Mouse (Mus musculus): ENCODE measurements around the gene Hdhd5.

The Hdhd5 gene

DNA sequence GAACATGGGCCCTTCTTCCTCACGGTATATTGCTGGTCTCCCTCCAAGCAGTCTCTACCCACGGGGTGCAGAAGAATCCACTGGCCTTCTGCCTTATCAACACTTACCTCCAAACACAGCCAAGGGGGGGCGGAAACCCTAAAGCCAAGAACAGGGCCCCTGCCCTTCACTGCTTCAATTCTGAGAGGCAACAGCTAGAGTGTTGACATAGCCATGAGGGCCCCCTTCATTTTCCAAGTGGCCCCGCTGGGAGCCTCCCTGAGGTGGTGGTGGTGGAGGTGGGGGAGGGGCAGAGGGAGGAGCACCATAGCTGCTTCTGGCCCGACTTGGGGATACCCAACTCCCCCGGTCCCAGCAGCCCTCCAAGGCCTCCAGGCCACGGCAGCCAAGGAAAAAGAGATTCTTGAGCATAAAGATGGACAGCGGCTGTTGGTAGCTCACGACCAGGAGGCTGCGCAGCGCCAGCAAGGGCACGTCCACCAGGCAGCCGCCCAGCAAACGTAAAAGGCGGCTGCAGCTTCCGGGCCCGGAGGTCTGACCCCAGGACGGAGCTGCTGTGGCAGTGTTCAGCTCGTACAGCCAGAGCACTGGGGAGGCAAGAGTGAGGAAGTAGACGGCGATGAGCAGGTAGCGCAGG, 39.1 kb downstream of the Hdhd5 start:
- in situ Hi-C loops (cut with MboI; ENCODE audit: low pct_unique_long_range_greater_than_20kb in 1 of 2, low sequenced_read_pairs in 2 of 2, unreplicated experiment in 1 of 2), result no loop called here

DNA sequence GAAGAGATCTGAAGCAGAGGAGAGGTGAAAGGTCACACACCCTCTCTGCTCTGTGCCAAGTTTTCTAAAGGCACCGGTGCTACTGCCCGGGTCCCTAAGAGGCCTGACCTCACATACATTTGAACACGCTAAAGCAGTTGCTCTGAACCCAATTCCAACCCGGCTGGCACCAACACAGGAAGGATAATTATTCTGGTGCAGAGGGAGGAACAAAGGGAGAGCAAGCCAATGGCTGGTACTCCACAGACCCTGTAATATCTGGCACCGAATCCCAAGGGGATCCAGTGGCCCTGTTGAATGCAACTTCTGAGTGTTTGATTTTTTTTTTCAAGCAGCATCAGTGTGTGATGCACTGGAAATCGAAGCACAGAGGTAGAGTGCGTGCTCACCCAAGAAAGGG, 40.1 kb downstream of the Hdhd5 start:
- in situ Hi-C loops (cut with MboI; ENCODE audit: low pct_unique_long_range_greater_than_20kb in 1 of 2, low sequenced_read_pairs in 2 of 2, unreplicated experiment in 1 of 2), result no loop called here

DNA sequence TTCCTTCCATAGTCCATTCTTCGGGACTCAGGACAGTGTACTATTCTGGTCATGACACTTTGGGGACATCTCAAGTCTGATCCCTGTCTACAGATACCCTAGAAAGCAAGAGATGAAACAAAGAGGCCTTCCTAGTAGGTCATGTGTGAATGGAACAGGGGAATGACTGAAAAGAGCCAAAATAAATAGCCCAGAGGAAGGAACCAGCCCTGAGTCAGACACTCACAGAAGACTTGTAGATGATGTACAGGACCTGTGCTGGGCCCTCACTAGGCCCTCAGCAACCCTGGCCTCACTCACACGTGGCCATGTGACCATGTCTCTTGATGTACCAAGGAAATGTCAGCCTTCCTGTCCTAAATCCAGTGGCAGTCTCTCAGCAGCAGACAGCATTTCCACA, 41.7 kb downstream of the Hdhd5 start:
- in situ Hi-C loops (cut with MboI; ENCODE audit: low pct_unique_long_range_greater_than_20kb in 1 of 2, low sequenced_read_pairs in 2 of 2, unreplicated experiment in 1 of 2), result no loop called here

DNA sequence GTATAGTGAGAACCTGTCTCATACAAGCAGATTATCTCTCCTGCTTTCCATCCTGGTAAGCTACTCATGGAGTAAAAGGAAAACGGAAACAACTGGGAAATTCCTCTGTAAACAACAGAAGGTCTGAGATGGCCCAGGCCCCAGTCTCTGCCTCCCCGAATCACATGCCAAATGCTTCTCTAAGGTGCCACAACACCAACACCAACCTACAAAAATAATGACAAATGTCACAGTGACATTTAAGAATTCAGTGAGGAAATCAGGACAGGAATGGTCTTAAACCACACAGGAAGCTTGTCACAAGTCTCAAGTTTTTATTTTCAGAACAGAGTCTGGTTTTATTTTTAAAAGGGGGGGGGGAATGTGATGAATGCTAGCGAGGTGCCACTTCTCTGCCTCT, 42.5 kb downstream of the Hdhd5 start:
- in situ Hi-C loops (cut with MboI; ENCODE audit: low pct_unique_long_range_greater_than_20kb in 1 of 2, low sequenced_read_pairs in 2 of 2, unreplicated experiment in 1 of 2), result no loop called here

DNA sequence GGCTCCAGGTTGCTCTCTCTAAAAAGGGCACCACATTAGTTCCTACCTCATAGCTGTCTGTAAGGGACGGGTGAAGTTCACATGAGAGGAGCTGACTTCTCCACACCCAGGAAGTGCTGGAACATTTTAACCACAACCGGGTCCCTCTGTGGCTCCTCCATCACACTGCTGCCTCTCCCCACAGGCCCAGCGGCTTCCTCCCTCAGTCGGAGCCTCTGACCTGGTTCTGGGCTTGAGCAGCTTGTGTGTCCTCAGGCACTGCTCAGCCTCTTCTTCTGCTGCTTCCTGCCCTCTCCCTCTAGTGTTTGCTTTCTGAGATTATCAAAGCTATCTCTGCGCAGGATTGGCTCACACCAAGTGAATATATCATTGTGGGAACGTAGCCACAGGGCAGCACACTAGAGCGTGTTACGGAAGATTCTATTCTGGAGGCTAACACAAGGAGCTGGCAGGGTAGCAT, 45.0 kb downstream of the Hdhd5 start:
- in situ Hi-C loops (cut with MboI; ENCODE audit: low pct_unique_long_range_greater_than_20kb in 1 of 2, low sequenced_read_pairs in 2 of 2, unreplicated experiment in 1 of 2), result no loop called here

DNA sequence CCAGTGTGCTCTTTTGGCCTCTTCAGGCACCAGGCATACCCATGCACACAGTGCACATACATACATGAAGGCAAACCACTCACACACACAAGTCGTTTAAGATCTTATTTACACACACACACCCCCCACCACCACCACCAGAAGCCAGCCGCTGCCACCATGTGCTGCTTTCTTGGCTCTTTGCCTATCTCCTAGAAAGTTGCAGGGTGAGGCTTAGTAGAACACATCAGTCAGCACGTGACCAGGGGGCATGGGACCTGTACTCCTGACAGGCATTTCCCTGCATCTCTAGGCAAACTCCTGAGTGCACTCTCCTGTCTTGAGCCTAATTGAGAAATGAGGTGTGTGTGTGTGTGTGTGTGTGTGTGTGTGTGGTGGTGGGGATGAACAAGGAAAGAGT, 46.1 kb downstream of the Hdhd5 start:
- in situ Hi-C loops (cut with MboI; ENCODE audit: low pct_unique_long_range_greater_than_20kb in 1 of 2, low sequenced_read_pairs in 2 of 2, unreplicated experiment in 1 of 2), result no loop called here

DNA sequence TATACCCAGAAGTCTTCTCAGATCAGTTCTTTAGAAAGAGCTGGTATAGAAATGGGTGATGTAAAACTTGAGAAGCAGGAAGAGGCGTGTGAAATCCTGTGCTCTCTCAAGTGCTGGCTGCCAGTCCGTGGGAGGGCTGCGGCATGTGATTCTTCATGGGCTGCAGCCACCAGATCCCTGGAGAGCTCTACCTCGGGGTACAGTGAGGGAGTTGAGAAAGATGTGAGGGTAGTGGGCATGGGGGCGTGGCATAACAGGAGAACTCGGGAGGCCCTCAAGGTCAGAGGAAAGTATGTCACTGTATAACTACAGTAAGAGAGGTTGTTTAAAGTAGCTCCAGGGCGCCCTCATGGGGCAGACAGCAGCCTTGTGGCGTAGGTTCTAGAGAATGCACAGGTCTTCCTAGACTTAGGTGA, 47.9 kb downstream of the Hdhd5 start:
- in situ Hi-C loops (cut with MboI; ENCODE audit: low pct_unique_long_range_greater_than_20kb in 1 of 2, low sequenced_read_pairs in 2 of 2, unreplicated experiment in 1 of 2), result no loop called here

DNA sequence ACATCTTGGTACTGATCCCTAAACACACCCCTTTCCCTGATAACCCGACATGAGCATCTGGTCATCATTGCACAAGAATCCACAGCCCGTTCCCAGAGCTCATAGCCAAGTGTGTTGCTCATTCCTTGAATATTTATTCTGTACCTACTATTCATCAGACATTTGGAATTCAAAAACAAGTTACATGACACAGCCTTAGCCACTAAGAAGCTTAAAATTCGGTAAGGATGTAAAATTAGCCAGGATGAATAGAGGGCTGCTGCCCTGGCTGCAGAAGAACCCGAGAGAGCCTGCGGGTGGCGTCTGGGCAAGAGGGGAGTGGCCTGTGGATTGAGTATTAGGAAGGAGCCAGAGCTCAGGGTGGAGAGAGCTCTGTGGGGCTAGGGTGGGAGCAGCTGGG, 48.4 kb downstream of the Hdhd5 start:
- in situ Hi-C loops (cut with MboI; ENCODE audit: low pct_unique_long_range_greater_than_20kb in 1 of 2, low sequenced_read_pairs in 2 of 2, unreplicated experiment in 1 of 2), result no loop called here

DNA sequence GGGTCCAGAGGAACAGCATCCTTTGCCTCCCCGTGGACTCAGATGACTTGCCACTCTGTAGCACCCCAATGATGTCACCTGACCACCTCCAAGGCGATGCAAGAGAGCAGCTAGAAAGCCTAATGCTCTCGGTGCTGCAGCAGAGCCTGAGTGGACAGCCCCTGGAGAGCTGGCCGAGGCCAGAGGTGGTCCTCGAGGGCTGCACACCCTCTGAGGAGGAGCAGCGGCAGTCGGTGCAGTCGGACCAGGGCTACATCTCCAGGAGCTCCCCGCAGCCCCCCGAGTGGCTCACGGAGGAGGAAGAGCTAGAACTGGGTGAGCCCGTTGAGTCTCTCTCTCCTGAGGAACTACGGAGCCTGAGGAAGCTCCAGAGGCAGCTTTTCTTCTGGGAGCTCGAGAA, 49.1 kb downstream of the Hdhd5 start:
- in situ Hi-C loops (cut with MboI; ENCODE audit: low pct_unique_long_range_greater_than_20kb in 1 of 2, low sequenced_read_pairs in 2 of 2, unreplicated experiment in 1 of 2), result no loop called here

DNA sequence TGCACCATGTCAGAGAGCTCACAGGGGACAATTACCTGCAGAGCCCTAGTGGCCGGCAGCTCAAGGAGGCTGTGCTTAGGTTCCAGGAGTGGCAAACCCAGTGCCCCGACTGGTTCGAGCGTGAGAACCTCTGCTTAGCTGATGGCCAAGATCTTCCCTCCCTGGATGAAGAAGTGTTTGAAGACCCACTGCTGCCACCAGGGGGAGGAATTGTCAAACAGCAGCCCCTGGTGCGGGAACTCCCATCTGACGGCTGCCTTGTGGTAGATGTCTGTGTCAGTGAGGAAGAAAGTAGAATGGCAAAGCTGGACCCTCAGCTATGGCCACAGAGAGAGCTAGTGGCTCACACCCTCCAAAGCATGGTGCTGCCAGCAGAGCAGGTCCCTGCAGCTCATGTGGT, 49.6 kb downstream of the Hdhd5 start:
- in situ Hi-C loops (cut with MboI; ENCODE audit: low pct_unique_long_range_greater_than_20kb in 1 of 2, low sequenced_read_pairs in 2 of 2, unreplicated experiment in 1 of 2), result no loop called here

DNA sequence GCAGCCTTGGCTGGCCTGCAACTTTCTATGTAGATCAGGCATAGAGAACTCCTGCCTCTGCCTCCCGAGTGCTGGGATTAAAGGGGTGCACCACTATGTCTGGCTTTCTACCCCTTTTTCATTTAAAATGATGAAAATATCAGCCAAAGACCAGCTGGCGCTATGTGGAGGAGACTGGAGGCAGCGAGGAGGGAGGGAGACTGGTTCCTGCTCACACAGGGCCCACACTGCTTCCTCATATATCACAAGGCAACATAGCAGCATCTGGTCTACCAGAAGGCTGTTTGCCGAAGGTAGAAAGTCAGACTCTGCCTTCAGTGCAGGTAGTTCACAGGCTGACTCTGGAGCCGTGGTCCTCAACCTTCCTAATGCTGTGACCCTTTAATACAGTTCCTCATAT, 50.8 kb downstream of the Hdhd5 start:
- in situ Hi-C loops (cut with MboI; ENCODE audit: low pct_unique_long_range_greater_than_20kb in 1 of 2, low sequenced_read_pairs in 2 of 2, unreplicated experiment in 1 of 2), result no loop called here

DNA sequence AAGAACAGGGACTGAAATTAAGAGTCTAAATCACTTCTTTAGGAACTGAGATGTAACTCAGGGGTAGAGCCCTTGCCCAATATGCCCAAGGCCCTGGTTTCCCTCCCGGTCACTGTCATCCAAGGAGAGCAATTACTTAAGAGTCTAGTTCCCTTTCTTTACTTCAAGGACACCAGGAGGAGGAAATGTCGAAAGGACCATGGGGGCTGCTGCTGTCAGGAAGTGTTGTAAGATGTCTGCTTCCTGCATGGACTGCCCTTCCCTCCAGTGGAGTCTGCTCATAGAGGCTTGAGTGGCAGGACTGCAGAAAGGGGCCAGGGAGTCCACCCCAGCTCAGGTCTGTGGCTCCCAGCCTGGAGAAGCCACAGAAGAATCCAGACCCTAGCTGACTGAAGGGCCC, 51.8 kb downstream of the Hdhd5 start:
- in situ Hi-C loops (cut with MboI; ENCODE audit: low pct_unique_long_range_greater_than_20kb in 1 of 2, low sequenced_read_pairs in 2 of 2, unreplicated experiment in 1 of 2), result no loop called here

DNA sequence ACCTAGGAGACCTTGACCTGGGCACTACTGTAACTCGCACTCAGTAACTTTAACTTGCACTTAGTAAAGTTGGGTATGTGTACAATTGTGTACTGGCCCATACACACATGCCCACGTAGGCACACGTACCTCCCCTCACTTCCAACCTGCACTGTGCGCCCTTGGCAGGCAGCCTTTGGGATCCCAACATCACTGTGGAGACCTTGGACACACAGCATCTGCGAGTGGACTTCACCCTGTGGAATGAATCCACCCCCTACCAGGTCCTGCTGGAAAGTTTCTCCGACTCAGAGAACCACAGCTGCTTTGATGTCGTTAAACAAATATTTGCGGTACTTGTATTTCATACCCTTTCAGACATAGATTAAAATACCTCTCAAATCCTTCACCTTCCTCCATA, 55.8 kb downstream of the Hdhd5 start:
- in situ Hi-C loops (cut with MboI; ENCODE audit: low pct_unique_long_range_greater_than_20kb in 1 of 2, low sequenced_read_pairs in 2 of 2, unreplicated experiment in 1 of 2), result no loop called here

DNA sequence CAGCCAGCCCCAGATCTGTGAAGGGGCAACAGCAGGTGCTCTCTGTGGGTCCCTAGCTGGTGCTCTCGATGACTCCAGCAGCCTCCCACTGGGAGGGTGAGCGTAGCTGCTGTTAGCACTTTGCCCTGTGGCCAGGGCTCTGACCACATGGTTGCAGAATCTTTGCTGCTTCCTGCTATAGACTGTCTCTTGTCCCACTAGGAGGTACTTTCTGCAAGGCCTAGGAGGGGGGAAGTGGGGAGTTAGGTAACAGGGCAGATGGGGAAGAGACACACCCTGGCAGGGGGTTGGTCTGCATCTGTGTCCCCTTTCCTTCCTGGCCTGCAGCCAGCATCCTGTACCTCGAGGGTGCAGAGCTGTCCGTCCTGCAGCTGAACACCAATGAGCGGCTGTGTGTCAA, 57.7 kb downstream of the Hdhd5 start:
- in situ Hi-C loops (cut with MboI; ENCODE audit: low pct_unique_long_range_greater_than_20kb in 1 of 2, low sequenced_read_pairs in 2 of 2, unreplicated experiment in 1 of 2), result no loop called here

DNA sequence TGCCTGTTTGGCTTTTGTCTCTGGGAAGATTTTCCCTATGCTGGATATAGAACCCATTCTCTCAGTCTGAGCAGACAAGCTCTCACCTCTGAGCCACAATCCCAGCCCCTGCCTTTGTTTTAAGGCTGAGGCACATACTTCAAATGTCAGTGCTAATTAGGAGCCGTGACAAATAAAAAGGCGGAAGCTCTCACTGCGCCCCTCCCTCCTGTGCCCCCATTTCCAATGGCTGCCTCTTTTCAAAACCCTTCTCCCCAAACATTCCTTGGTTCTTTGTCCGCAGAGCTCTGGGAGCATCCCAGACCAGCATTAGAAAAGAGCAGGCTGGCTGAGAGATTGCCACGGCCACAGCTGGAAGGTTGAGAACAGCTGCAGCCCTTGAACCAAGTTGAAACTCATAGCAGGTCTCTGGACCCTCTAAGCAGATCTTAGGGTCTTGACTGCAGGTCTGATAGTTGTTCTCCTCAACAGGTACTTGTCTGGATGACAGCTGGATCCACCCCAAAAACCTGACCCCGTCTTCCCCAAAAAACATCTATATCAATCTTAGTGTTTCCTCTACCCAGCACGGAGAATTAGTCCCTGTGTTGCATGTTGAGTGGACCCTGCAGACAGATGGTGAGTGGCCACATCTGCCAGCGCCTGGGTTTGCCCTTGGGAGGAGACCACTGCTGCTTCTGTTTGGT, 58.5 kb downstream of the Hdhd5 start:
- in situ Hi-C loops (cut with MboI; ENCODE audit: low pct_unique_long_range_greater_than_20kb in 1 of 2, low sequenced_read_pairs in 2 of 2, unreplicated experiment in 1 of 2), result no loop called here

DNA sequence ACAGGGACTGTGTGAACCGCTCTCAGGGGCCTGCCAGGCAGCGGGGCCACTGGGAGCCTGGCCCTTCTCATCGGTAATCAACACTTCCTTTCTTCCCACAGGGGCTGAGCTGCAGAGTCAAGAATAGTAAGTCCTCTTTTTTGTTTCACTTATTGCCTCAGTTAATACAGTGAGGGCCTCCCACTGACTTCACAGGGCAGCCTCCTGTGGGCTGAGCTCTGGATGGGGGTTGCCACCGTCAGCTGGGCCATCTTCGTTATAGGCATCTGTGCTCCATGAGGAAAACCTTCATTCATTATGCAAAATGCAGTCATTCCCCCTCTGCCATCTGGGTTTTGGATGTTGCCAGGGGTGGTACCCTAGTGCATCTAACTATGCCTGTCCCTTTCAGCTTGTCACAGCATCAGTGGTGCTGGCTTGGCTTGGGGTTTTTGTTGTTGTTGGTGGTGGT, 59.1 kb downstream of the Hdhd5 start:
- in situ Hi-C loops (cut with MboI; ENCODE audit: low pct_unique_long_range_greater_than_20kb in 1 of 2, low sequenced_read_pairs in 2 of 2, unreplicated experiment in 1 of 2), result no loop called here

DNA sequence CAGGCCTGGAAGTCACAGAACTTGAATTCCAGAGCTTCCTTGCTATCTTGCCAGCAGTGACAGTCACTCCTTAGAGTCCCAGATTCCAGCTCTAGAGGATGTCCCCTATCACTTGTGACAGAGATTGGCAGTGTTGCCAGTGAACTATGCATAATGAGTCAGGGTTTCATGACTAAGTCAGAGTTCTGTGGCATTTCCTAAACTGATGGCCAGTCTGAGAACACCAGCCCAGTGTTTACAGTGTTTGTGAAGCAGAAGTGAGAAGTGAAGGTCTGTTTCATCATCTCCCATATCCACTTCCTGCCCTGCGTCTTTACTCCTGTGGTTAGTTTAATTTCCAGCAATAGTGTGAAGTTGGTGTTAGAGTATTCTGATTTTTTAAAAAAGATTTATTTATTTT, 60.5 kb downstream of the Hdhd5 start:
- in situ Hi-C loops (cut with MboI; ENCODE audit: low pct_unique_long_range_greater_than_20kb in 1 of 2, low sequenced_read_pairs in 2 of 2, unreplicated experiment in 1 of 2), result no loop called here

DNA sequence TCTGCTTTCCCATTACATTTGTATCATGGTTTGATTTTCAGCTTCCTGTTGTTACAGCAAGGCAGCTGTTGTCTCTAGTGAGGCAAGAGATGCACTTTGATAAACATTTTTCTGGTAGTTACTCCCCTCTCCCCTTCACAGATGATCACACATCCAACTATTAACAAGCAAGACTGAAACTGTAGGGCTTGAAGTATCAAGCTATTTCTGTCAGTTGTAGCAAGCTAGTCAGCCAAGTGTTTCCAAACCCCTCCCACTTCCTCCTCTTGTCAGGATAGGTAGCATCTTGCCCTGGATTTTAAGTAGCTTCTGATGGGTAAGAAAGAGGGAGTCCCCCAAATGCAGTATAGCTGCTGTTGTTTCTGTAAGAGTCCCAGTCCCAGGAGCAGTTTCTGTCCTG, 61.3 kb downstream of the Hdhd5 start:
- in situ Hi-C loops (cut with MboI; ENCODE audit: low pct_unique_long_range_greater_than_20kb in 1 of 2, low sequenced_read_pairs in 2 of 2, unreplicated experiment in 1 of 2), result no loop called here

DNA sequence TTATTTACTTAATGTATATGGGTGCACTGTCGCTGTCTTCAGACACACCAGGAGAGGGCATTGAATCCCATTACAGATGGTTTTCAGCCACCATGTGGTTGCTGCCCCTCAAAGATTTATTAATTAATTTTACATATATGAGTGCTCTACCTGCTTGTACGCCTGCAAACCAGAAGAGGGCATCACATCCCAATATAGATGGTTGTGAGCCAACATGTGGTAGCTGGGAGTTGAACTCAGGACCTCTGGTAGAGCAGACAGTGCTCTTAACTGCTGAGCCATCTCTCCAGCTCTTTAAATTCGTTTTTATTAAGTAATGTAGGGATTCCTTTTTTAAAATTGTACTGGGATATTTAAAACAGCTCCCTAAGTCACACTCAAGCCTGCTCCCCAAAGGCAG, 61.9 kb downstream of the Hdhd5 start:
- in situ Hi-C loops (cut with MboI; ENCODE audit: low pct_unique_long_range_greater_than_20kb in 1 of 2, low sequenced_read_pairs in 2 of 2, unreplicated experiment in 1 of 2), result no loop called here

DNA sequence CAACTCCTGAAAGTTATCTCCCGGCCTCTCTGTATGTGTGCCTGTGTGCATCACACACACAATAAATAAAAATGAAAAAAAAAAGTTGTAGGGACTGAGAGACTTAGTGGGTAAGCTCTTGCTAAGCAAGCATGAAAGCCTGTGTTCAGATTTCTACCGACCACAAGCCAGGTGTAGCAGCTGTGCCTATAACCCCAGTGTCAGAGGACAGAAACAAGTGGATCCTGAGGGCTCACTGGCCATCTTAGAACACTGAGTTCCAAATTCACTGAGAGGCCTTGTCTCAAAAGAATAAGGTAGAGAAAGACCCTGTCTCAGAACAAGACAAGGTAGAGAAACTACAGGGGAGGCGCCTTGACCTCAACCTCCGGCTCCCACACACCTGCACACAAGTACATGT, 62.9 kb downstream of the Hdhd5 start:
- in situ Hi-C loops (cut with MboI; ENCODE audit: low pct_unique_long_range_greater_than_20kb in 1 of 2, low sequenced_read_pairs in 2 of 2, unreplicated experiment in 1 of 2), result no loop called here
